Mouse (Mus musculus) kidney, postnatal 10 days (tissue): ENCODE measurements at regions not wholly inside any gene's neighbourhood (a gene's known extent, or its start where the extent isn't known, plus 50 kb on each side); places are given as distances from the start of the nearest gene placed in this dataset.
A peak's percentile ranks its signal among the peaks of the same experiment; 100 is the strongest.

ENCODE experiments used
- DNase-seq: peaks from one replicate; pipeline ENCODE4 v3.0.0; 2021; ENCODE audit warnings: mixed read lengths

DNA sequence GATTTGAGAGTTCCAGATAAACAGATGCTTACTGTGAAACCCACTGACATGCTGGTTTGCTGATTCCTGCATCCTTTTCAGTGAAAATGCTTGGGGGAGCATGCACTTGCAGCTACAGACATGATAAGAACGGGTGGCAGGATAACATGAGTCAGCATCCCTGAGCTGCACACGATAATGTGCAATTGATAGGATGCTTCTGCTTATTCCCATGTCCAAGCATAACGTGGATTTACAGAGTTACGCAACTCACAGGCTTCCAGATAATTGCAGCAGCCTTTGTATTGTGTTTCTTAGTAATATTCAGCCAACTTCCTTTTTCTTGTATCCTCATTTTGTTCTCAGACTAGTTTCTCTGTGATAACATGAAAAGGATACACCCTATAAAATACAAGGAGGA, 245.7 kb downstream of the Flrt2 start:
- no peak for DNase-seq

- no peak for DNase-seq
These were observed 248.5 kb downstream of the Flrt2 start for GRCm38 (mm10) chr12:95940465-95941012.

DNA sequence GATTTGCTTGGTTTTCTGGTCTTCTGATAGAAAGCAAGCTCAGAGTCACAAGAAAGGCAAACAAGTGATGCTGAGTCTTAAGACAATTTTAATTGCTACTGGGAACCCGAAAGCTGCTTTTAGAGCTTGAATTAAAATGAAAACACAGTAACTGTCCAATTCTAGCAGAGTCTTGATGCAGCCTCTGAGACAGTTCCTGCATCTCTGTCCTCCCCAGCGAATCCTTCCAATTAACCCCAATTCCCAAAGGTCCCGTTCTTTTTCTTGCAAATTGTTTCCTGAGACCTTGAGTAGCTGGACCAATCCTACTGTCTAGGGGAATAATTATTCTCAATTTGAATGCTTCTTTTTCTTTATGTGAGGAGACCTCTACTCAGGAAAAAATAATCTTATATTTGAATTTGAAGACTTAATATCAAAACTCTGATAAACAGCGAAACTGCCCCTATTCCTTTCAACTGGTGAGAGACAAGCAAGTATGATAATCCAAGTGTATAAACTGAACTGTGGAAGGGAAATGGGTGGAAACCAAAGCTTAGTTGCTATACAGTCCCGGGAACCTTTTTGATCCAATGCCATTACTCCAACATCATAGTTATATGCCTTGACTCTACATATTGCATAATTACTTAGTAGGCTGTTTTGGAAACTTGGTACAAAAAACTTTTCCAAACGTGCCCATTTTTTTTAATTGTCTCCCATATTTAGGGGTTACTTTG, 267.9 kb downstream of the Flrt2 start:
- peak; percentile 12 for DNase-seq

DNA sequence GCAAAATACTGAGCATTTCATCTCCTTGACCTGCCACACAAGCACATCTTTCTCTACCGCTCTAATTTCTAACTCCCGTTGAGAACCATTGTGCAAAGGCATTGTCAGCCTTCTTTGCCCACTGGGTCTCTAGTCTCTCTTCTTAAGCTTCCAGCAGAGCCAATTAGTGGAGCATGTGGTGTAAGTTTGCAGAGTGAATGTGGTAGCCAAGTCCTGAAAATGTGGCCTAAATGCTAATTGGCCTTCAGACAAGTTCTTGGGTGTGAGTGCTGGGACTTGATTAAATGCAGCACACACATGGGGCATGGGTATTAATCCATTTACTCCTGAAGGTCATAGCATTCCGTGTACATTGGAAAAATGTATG, 268.5 kb downstream of the Flrt2 start:
- no peak for DNase-seq

- peak; percentile 39 for DNase-seq
These were observed 270.8 kb downstream of the Flrt2 start for GRCm38 (mm10) chr12:95962817-95963216.

GRCm38 (mm10) chr12:95988669-95989288, 296.8 kb downstream of the Flrt2 start:
- no peak for DNase-seq

- DNase-seq: no peak
These were observed 302.9 kb downstream of the Flrt2 start for GRCm38 (mm10) chr12:95994963-95995362.

- no peak for DNase-seq
These were observed 338.2 kb downstream of the Flrt2 start for GRCm38 (mm10) chr12:96030180-96030579.

- DNase-seq: no peak
These were observed 383.3 kb downstream of the Flrt2 start for GRCm38 (mm10) chr12:96075365-96075764.

- no peak for DNase-seq
These were observed 399.0 kb downstream of the Flrt2 start for GRCm38 (mm10) chr12:96090995-96091394.

DNA sequence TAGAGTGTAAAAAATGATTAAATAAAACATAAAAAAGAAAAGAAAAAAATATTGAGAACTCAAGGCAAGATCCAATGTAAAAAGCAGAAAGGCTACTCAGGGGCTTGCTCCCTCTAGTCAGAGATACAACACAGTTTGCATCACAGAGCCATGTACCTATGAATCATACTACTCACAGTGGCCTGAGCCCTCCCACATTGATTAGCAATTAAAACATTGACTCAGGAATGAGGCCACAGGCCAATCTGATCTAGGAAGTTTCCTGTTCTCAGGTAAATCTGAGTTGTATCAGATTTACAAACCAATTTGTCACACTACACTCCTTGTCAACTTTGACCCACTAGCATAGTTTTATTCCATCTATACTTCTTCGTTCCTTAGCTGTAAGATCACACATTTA, 414.2 kb downstream of the Flrt2 start:
- DNase-seq: no peak

DNA sequence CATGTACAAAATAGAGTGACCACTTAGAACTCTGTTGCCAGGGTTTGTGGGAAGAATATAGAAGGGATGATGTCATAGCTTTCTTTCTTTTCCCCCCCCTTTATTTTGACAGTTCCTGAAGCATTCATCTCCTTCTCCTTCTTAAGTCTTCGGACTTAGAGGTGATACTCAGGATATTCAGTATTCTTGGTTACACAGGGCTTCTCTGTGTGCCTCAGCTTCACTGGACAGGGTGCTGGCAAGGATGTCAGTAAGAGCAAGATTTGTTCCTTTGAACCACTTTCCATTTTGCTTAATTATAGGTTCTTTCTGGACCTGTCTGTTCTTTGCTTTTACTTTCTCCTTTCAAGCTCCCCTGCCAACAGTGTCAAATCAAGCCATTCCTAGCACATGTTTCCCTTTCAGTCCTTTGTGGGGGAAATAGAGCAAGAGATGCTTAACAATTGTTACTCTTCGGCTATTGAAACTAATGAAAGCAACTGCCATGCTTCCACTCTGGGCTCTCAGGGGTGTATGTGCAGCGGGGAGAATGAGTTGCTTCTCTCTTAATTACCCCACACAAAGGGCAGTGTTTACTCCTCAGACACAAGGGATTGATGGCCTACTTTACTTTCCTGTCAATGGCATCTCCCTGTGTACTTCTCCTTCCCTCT, 422.8 kb downstream of the Flrt2 start:
- DNase-seq: no peak

GRCm38 (mm10) chr12:96117553-96117952, 425.5 kb downstream of the Flrt2 start:
- DNase-seq: no peak

DNA sequence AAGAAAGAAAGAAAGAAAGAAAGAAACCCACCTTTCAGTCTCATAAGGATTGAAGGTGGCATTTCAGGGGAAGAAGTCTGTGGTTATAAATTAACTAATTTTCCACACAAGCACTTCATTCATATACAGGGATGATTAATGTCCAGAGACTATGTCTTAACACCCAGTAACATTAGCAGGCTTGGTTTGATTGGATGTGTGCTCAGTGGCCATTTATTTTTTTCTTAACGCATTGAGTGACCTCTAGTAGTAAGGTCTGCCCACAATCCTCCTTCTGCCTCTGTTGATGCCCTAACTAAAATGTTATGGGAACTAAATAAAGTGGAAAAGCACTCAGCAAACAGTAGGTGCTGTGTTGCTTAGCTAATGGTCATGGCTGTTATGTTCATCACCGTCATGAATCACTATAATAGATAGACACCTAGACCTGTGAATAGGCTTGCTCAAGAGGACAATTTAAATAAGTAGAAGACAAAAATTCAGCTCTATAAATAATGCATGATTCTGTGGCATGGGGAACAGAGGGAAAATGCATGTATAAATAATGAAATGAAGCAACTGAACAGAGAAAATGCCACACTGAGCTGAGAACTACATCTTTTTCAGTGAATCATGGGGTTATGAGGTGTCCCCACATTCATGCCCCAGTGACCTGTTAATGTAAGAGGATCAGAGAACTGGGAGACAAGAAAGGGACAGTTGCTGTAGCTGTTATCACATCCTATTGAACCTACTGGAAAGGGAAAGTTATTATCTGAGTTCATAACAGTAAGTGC, 432.3 kb downstream of the Flrt2 start:
- DNase-seq: no peak

GRCm38 (mm10) chr12:96129870-96130454, 437.9 kb downstream of the Flrt2 start:
- no peak for DNase-seq

DNA sequence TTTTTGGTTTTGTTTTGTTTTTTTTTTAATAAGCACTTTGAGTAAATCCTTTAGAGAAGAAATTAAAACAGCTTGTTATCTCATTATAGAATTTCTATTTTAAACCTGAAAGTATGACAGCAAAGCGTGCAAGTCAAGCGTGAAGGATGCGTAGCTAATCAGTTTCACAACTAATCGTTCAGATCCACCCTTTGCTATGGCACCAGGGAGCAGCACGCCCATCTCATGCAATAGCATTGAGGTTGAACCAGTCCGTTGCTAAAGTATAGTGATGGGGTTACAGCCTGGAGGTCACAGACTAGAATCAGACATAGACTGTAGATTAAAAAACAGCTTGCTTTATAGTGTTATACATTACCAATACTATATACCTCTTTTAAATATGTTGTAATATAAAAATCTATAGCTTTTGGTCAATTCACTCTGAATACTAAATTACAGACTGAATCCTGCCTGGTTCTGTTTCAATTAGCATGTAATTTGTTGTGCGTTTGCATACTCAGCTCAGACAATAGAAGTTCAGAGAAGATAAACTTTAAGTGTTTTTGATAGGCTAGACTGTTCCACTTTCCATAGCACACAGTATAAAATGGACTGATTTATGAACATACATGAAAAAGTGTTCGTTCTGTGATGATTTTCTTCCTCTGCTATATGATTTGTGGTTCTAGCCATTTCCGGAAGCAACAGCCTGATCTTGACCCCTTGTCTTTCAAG, 438.9 kb downstream of the Flrt2 start:
- no peak for DNase-seq

GRCm38 (mm10) chr12:96134136-96134535, 442.1 kb downstream of the Flrt2 start:
- DNase-seq: no peak

GRCm38 (mm10) chr12:96141748-96142147, 449.7 kb downstream of the Flrt2 start:
- no peak for DNase-seq

DNA sequence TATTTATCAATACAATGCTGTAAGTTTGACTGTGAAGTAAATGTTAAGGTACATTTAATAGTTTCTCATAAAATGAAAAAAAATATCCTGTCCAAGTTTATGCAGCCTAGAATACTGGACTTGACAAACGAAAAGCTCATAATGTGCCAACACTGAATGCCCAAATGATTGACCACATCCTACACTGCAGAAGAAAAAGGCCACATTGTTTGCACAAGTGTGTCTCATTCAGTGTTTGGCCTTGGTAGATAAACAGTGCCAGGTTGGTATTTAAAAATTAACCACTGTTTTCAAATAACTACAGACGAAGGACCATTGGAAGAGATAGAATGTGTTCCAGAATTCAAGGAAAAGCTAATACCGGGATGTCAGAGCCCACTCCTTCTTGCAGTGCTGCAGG, 462.1 kb downstream of the Flrt2 start:
- DNase-seq: no peak

- peak; percentile 7 for DNase-seq
These were observed 475.5 kb downstream of the Flrt2 start for GRCm38 (mm10) chr12:96167551-96167950.

GRCm38 (mm10) chr12:96198928-96199327, 506.9 kb downstream of the Flrt2 start:
- DNase-seq: no peak

- DNase-seq: no peak
These were observed 509.8 kb downstream of the Flrt2 start for GRCm38 (mm10) chr12:96201855-96202254.
